Mouse (Mus musculus): ENCODE results near the gene Rexo5. TPM values are rescaled to one million over a fixed set of nuclear protein-coding genes. Genes with fewer than 3 reads are reported as not detected.

Rexo5 gene
- polyA plus RNA-seq, 1 experiment from 2014 or later: 25.0 TPM

DNA sequence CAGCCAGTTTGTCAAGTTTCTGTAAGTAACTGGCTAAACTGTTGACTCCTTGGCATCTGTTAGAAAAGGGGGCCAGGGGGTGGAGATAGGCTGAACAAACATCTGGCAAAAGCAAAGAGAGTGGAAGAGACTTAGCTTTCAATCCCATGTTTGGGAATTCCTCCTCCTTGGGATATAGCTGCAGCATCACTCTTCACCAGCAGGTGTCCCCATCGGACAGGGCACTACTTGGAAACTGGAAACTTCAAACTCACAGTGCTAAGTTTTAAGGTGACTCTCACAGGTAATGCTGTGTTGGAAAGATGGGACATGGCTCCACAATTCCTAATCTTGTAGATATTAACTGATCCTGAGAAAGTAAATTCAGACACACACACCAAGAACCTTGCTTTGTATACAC, 55.3 kb downstream of the Rexo5 start:
- Histone ChIP-seq H3K9me3 (ENCODE audit: control insufficient read depth, low read depth, low read length) (no peaks in the 10 kb centered on the region), H3K27me3 (ENCODE audit: control insufficient read depth, insufficient read depth, low read length) (no peaks in the 10 kb centered on the region), H3K4me1 (ENCODE audit: control insufficient read depth, insufficient read depth, low read length) (no peaks in the 10 kb centered on the region), H3K4me3 (ENCODE audit: low read depth, low read length) (no peak overlapping the region), H3K4me2 (replicated peaks; ENCODE audit: low read depth, low read length) (no peak overlapping the region), H3K27ac (ENCODE audit: low read length) (no peak overlapping the region), H3K9ac (replicated peaks; ENCODE audit: low read depth, low read length) (no peak overlapping the region), H3K36me3 (ENCODE audit: control insufficient read depth, insufficient read depth, low read length) (peaks cover 10% of the 10 kb centered on the region)
- ATAC-seq (ENCODE audit: insufficient number of reproducible peaks, insufficient read depth, low FRiP score, low read depth): no peak
- 0% methylated on average over 1 of the region's 1 CpGs for WGBS

DNA sequence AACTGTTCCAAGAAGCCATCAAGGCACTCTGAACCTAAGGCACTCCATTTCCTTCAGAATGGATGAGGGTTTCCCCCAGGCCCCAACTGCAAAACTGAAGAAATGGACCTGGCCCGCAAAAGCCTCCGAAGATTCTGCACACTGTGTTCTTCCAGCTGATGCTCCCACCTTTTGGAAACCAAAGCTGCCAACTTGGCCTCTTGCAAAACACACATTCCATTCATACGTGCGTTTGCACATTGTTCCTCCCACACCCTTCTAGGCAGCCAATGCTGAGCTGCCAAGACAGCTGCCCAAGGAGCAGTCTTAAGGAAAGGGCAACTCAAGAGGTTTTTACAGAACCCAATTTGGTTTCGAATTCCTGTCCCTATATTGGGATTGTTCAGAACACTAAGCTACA, 56.9 kb downstream of the Rexo5 start:
- Histone ChIP-seq H3K4me3 (ENCODE audit: low read depth, low read length) (no peak overlapping the region), H3K4me1 (ENCODE audit: control insufficient read depth, insufficient read depth, low read length) (no peaks in the 10 kb centered on the region), H3K36me3 (ENCODE audit: control insufficient read depth, insufficient read depth, low read length) (0 out of 2 replicates have a peak, but pooled peaks cover 5% of the 10 kb centered on the region), H3K9ac (replicated peaks; ENCODE audit: low read depth, low read length) (no peak overlapping the region), H3K27ac (ENCODE audit: low read length) (no peak overlapping the region), H3K9me3 (ENCODE audit: control insufficient read depth, low read depth, low read length) (no peaks in the 10 kb centered on the region), H3K4me2 (replicated peaks; ENCODE audit: low read depth, low read length) (no peak overlapping the region), H3K27me3 (ENCODE audit: control insufficient read depth, insufficient read depth, low read length) (no peaks in the 10 kb centered on the region)
- 71% methylated on average over 5 of the region's 5 CpGs for WGBS
- no peak for ATAC-seq (ENCODE audit: insufficient number of reproducible peaks, insufficient read depth, low FRiP score, low read depth)

DNA sequence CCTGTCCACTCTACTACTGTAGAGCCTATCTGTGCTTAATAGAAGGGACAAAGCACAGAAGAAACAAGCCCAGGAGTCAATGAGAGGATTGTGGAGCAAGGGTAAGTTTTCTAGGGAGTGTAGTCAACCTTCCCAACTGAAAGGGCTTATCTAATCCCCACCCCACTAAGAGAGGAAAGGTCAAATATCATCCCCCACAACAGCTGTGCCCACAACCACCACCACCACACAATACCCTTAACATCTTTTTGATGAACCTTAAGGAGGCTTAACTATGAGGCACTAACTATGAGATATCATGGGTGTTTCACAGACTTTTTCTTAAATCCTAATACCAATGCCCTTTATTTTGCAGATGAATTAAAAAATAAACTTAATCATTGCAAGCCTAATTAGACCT, 58.7 kb downstream of the Rexo5 start:
- H3K36me3 ChIP-seq (ENCODE audit: control insufficient read depth, insufficient read depth, low read length): peaks cover 6% of the 10 kb centered on the region; the same call in 1 of the 2 replicates
- no peak overlapping the region for H3K27ac ChIP-seq (ENCODE audit: low read length)
- H3K9me3 ChIP-seq (ENCODE audit: control insufficient read depth, low read depth, low read length): no peaks in the 10 kb centered on the region
- ATAC-seq (ENCODE audit: insufficient number of reproducible peaks, insufficient read depth, low FRiP score, low read depth): no peak
- H3K4me1 ChIP-seq (ENCODE audit: control insufficient read depth, insufficient read depth, low read length): no peaks in the 10 kb centered on the region
- no peak overlapping the region for H3K4me2 ChIP-seq (replicated peaks; ENCODE audit: low read depth, low read length)
- H3K27me3 ChIP-seq (ENCODE audit: control insufficient read depth, insufficient read depth, low read length): no peaks in the 10 kb centered on the region
- no peak overlapping the region for H3K9ac ChIP-seq (replicated peaks; ENCODE audit: low read depth, low read length)
- no peak overlapping the region for H3K4me3 ChIP-seq (ENCODE audit: low read depth, low read length)

DNA sequence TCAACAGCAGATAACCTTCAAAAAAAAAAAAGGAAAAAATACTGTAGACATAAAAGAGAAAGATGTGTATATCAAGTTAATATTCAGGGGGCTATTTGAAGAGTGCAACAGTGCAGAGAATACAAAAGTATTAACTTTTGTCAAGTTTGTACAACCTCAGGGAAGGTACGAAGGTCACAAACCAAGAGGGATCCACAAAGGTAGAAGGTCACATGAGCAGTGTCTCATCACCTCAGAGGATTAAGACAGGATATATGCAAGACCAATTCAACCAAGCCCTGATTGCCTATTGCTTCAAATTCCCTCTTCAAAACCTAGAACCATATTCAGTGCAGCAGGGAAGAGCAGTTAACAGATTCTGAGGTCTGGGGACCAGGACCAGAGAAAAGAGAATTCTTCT, 59.4 kb downstream of the Rexo5 start:
- Histone ChIP-seq H3K36me3 (ENCODE audit: control insufficient read depth, insufficient read depth, low read length) (peaks cover 6% of the 10 kb centered on the region; the same call in 1 of the 2 replicates), H3K27me3 (ENCODE audit: control insufficient read depth, insufficient read depth, low read length) (no peaks in the 10 kb centered on the region), H3K4me3 (ENCODE audit: low read depth, low read length) (no peak overlapping the region), H3K27ac (ENCODE audit: low read length) (no peak overlapping the region), H3K9me3 (ENCODE audit: control insufficient read depth, low read depth, low read length) (no peaks in the 10 kb centered on the region), H3K9ac (replicated peaks; ENCODE audit: low read depth, low read length) (no peak overlapping the region), H3K4me1 (ENCODE audit: control insufficient read depth, insufficient read depth, low read length) (no peaks in the 10 kb centered on the region), H3K4me2 (replicated peaks; ENCODE audit: low read depth, low read length) (no peak overlapping the region)
- 87% methylated on average over 1 of the region's 1 CpGs for WGBS
- no peak for ATAC-seq (ENCODE audit: insufficient number of reproducible peaks, insufficient read depth, low FRiP score, low read depth)

DNA sequence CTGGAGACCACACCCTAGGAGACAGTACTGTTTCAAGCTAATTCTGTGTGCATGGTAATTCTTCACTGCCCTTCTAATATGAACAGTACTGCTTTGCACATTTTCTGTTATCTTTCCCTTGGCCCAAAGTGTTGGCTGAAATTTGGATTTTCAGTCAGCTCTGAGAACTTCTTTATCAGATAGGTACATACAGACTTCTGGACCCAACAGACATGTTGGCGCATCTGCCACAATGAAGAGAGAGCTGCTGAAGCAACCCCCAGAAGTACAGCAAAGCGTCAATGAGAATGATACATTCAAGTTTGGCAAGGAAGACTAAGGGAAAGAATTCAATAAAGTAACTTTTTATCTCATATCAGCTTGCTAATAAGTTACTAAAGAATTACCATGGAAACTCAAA, 60.6 kb downstream of the Rexo5 start:
- no peaks in the 10 kb centered on the region for H3K9me3 ChIP-seq (ENCODE audit: control insufficient read depth, low read depth, low read length)
- WGBS: 95% methylated on average over 2 of the region's 2 CpGs
- H3K9ac ChIP-seq (replicated peaks; ENCODE audit: low read depth, low read length): no peak overlapping the region
- ATAC-seq (ENCODE audit: insufficient number of reproducible peaks, insufficient read depth, low FRiP score, low read depth): no peak
- H3K4me1 ChIP-seq (ENCODE audit: control insufficient read depth, insufficient read depth, low read length): no peaks in the 10 kb centered on the region
- no peak overlapping the region for H3K4me2 ChIP-seq (replicated peaks; ENCODE audit: low read depth, low read length)
- H3K36me3 ChIP-seq (ENCODE audit: control insufficient read depth, insufficient read depth, low read length): peaks cover 9% of the 10 kb centered on the region; the same call in 1 of the 2 replicates
- H3K4me3 ChIP-seq (ENCODE audit: low read depth, low read length): no peak overlapping the region
- H3K27ac ChIP-seq (ENCODE audit: low read length): no peak overlapping the region
- H3K27me3 ChIP-seq (ENCODE audit: control insufficient read depth, insufficient read depth, low read length): no peaks in the 10 kb centered on the region

DNA sequence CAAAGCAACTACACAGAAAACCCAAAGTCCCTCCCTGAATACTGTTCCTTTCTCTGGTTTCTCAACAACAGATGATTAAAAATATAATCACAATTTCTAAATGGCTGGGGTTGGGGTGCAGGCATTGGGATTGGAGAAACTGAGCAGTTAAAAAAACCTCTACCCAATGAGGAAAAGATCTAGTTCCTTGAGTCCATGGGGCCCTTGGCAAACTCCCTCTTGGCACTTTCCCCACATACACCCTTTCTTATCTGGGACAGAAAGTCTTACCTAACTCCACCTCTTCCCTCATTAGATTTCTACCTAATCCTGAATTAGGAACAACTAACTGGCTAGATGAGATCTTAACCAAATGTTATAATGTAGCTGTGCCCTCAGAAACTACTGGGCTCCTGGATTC, 61.2 kb downstream of the Rexo5 start:
- H3K4me1 ChIP-seq (ENCODE audit: control insufficient read depth, insufficient read depth, low read length): no peaks in the 10 kb centered on the region
- ATAC-seq (ENCODE audit: insufficient number of reproducible peaks, insufficient read depth, low FRiP score, low read depth): no peak
- no peaks in the 10 kb centered on the region for H3K27me3 ChIP-seq (ENCODE audit: control insufficient read depth, insufficient read depth, low read length)
- no peak overlapping the region for H3K4me3 ChIP-seq (ENCODE audit: low read depth, low read length)
- no peak overlapping the region for H3K27ac ChIP-seq (ENCODE audit: low read length)
- H3K36me3 ChIP-seq (ENCODE audit: control insufficient read depth, insufficient read depth, low read length): peaks cover 11% of the 10 kb centered on the region; the same call in 1 of the 2 replicates
- H3K9ac ChIP-seq (replicated peaks; ENCODE audit: low read depth, low read length): no peak overlapping the region
- H3K9me3 ChIP-seq (ENCODE audit: control insufficient read depth, low read depth, low read length): no peaks in the 10 kb centered on the region
- H3K4me2 ChIP-seq (replicated peaks; ENCODE audit: low read depth, low read length): no peak overlapping the region

DNA sequence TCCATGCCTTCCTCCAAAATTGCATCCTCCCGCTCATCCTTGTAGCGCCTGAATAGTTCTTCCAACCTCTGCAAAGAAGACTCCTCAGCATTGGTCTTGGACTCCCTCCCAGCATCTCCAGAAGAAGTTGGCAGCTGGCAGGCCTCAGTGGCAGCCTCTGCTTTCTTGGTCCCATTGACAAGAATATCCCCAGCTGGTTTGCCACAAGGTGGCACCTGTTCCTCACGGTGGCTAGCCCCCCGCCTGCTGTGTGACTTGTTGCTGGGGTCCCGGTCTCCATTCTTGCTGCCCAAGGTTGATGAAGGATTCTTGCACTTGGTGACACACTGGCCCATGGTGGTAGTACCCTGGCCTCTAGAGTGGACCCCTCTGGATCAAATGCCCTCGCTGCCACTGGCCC, 65.7 kb downstream of the Rexo5 start:
- ATAC-seq (ENCODE audit: insufficient number of reproducible peaks, insufficient read depth, low FRiP score, low read depth): no peak
- 75% methylated on average over 6 of the region's 6 CpGs for WGBS
- H3K27ac ChIP-seq (ENCODE audit: low read length): no peak overlapping the region

DNA sequence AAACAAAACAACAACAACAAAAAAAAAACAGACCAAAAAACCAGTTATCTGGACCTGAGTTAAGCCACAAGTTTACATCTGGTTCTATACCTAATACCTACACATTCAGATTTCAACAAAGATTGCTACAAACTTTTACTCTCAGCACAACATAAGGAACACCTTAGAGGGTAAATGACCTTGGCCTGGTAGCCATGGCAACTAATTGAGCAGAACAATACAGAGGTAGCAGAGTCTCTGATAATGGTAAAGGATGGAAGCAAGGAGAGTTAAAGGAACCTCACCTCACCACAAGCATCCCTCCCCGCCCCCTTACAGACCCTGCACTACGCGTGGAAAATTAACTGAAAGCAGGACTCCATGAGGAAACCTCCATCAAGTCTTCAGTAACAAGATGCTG, 66.3 kb downstream of the Rexo5 start:
- H3K4me3 ChIP-seq (ENCODE audit: low read depth, low read length): no peak overlapping the region
- H3K9me3 ChIP-seq (ENCODE audit: control insufficient read depth, low read depth, low read length): no peaks in the 10 kb centered on the region
- no peak for ATAC-seq (ENCODE audit: insufficient number of reproducible peaks, insufficient read depth, low FRiP score, low read depth)
- no peak overlapping the region for H3K27ac ChIP-seq (ENCODE audit: low read length)
- no peak overlapping the region for H3K4me2 ChIP-seq (replicated peaks; ENCODE audit: low read depth, low read length)
- no peak overlapping the region for H3K9ac ChIP-seq (replicated peaks; ENCODE audit: low read depth, low read length)
- WGBS: 86% methylated on average over 3 of the region's 3 CpGs
- peaks cover 6% of the 10 kb centered on the region; the same call in 1 of the 2 replicates for H3K4me1 ChIP-seq (ENCODE audit: control insufficient read depth, insufficient read depth, low read length)
- H3K36me3 ChIP-seq (ENCODE audit: control insufficient read depth, insufficient read depth, low read length): peaks cover 15% of the 10 kb centered on the region; the same call in 1 of the 2 replicates
- no peaks in the 10 kb centered on the region for H3K27me3 ChIP-seq (ENCODE audit: control insufficient read depth, insufficient read depth, low read length)

More for the DNA sequence above, 65.7 kb downstream of the Rexo5 start:
- H3K4me1 ChIP-seq (ENCODE audit: control insufficient read depth, insufficient read depth, low read length): peaks cover 6% of the 10 kb centered on the region; the same call in 1 of the 2 replicates
- no peak overlapping the region for H3K4me2 ChIP-seq (replicated peaks; ENCODE audit: low read depth, low read length)
- H3K9me3 ChIP-seq (ENCODE audit: control insufficient read depth, low read depth, low read length): no peaks in the 10 kb centered on the region
- no peak overlapping the region for H3K4me3 ChIP-seq (ENCODE audit: low read depth, low read length)
- H3K9ac ChIP-seq (replicated peaks; ENCODE audit: low read depth, low read length): no peak overlapping the region
- peaks cover 15% of the 10 kb centered on the region; the same call in 1 of the 2 replicates for H3K36me3 ChIP-seq (ENCODE audit: control insufficient read depth, insufficient read depth, low read length)
- no peaks in the 10 kb centered on the region for H3K27me3 ChIP-seq (ENCODE audit: control insufficient read depth, insufficient read depth, low read length)

DNA sequence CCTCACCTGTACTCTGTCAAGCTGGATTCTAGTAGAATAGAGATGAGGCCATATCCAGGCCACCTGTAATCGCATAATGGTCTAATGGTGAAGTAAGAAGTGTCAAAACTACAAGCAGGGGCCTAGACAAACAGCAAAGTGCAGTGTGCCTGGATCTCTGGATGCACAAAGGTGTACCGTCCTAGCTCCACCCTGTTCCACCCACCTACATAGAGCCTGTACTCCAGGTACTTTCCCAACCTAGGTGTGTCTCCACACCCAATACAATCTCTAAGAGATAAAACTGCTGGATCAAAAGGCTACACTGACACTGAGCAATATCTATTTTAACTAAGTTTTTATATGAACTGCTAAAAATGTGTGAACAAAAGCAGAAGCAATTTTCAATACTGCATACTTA, 66.7 kb downstream of the Rexo5 start:
- Histone ChIP-seq H3K27ac (ENCODE audit: low read length) (no peak overlapping the region; the same call in 1 of the 2 replicates), H3K4me1 (ENCODE audit: control insufficient read depth, insufficient read depth, low read length) (peaks cover 6% of the 10 kb centered on the region; the same call in 1 of the 2 replicates), H3K36me3 (ENCODE audit: control insufficient read depth, insufficient read depth, low read length) (peaks cover 15% of the 10 kb centered on the region; the same call in 1 of the 2 replicates), H3K9me3 (ENCODE audit: control insufficient read depth, low read depth, low read length) (no peaks in the 10 kb centered on the region), H3K9ac (replicated peaks; ENCODE audit: low read depth, low read length) (no peak overlapping the region), H3K4me2 (replicated peaks; ENCODE audit: low read depth, low read length) (no peak overlapping the region), H3K4me3 (ENCODE audit: low read depth, low read length) (no peak overlapping the region), H3K27me3 (ENCODE audit: control insufficient read depth, insufficient read depth, low read length) (no peaks in the 10 kb centered on the region)
- peak; percentile 46; the same call in 1 of the 2 replicates for ATAC-seq (ENCODE audit: insufficient number of reproducible peaks, insufficient read depth, low FRiP score, low read depth)
- 74% methylated on average over 2 of the region's 2 CpGs for WGBS
